Mouse (Mus musculus) limb, embryonic 11.5 days (tissue): ENCODE measurements around the gene Lyg2. TPM values are rescaled to one million over a fixed set of nuclear protein-coding genes. Genes with fewer than 3 reads are reported as not detected.

ENCODE experiments used
- ATAC-seq: fragments of 200-750 bp; cut with Nextera tagmentation; 2 replicates; pipeline ENCODE4 v1.8.0; 2017; ENCODE audit warnings: low read depth; ENCODE audit not compliant: insufficient number of reproducible peaks, low FRiP score, low TSS enrichment
- DNase-seq: peaks from one replicate; pipeline ENCODE4 v3.0.0-alpha.2; 2015; ENCODE audit warnings: low spot score
- H3K27ac ChIP-seq: fragments of 300-500 bp; sonication (generic); replicated peaks from 2 replicates; pipeline ENCODE4 v1.5.1; 2014; ENCODE audit warnings: low read depth, mild to moderate bottlenecking, low read length
- H3K27me3 ChIP-seq: fragments of 300-500 bp; sonication (generic); 2 replicates; pipeline ENCODE4 v1.6.1; 2014; ENCODE audit warnings: mild to moderate bottlenecking, low read length, mixed read lengths; ENCODE audit not compliant: control insufficient read depth, insufficient read depth
- H3K36me3 ChIP-seq: fragments of 300-500 bp; sonication (generic); 2 replicates; pipeline ENCODE4 v1.6.1; 2014; ENCODE audit warnings: mild to moderate bottlenecking, low read length, moderate library complexity, mixed read lengths; ENCODE audit not compliant: control insufficient read depth, insufficient read depth
- H3K4me1 ChIP-seq: fragments of 300-500 bp; sonication (generic); 2 replicates; pipeline ENCODE4 v1.6.1; 2014; ENCODE audit warnings: low read length, mixed read lengths; ENCODE audit not compliant: control insufficient read depth, insufficient read depth
- H3K4me2 ChIP-seq: fragments of 300-500 bp; sonication (generic); 2 replicates; pipeline ENCODE4 v1.6.1; 2014; ENCODE audit warnings: low read depth, mild to moderate bottlenecking, moderate library complexity; ENCODE audit not compliant: severe bottlenecking
- H3K4me3 ChIP-seq: fragments of 300-500 bp; sonication (generic); 2 replicates; pipeline ENCODE4 v1.5.1; 2014; ENCODE audit warnings: low read depth, low read length
- H3K9ac ChIP-seq: fragments of 300-500 bp; sonication (generic); 2 replicates; pipeline ENCODE4 v1.6.1; 2014; ENCODE audit warnings: mild to moderate bottlenecking, low read length
- H3K9me3 ChIP-seq: fragments of 300-500 bp; sonication (generic); 2 replicates; pipeline ENCODE4 v1.6.1; 2016; ENCODE audit warnings: low read length; ENCODE audit not compliant: control insufficient read depth
- WGBS: fragments of 180-500 bp; shearing (Covaris S2); extraction: QIAGEN DNeasy Blood & Tissue Kit; methylation state at CpG from one replicate; pipeline ENCODE4 v1.1.7; 2014; 5-methylcytosine and 5-hydroxymethylcytosine counted together
- polyA plus RNA-seq: library from polyadenylated mRNA; unstranded; fragments of >200 nt; fragmentation: Nextera tagmentation; extraction: Ambion mirVana; gene quantifications from 2 replicates; pipeline ENCODE4 v1.2.1, GENCODE M21; 2014

The Lyg2 gene
- polyA plus RNA-seq, 1 experiment from 2014 or later = not detected

DNA sequence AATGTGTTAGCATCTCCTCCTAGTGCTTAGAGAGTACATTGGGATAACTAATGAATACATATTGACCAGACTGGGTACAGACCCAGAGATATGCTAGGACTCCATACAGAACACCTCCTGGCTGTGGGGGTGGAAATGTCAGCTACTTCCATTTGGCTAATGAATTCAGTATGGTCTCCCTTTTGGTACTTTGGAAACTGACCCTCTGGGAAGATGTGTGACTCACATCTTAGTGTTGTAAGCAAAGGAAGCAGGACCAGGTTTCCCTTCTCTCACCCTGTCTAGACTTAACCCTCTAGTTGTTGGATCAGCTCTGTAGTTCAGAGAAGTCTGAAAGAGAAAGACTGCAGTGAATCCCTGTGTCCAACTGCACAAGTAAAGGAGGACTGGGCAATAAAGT, 21.7 kb downstream of the Lyg2 start:
- peaks cover 14% of the 10 kb centered on the region for H3K36me3 ChIP-seq
- DNase-seq = no peak
- H3K4me1 ChIP-seq = peaks cover 3% of the 10 kb centered on the region
- no peak overlapping the region for H3K9ac ChIP-seq
- H3K9me3 ChIP-seq = no peaks in the 10 kb centered on the region
- H3K4me3 ChIP-seq = no peak overlapping the region
- no peaks in the 10 kb centered on the region for H3K27me3 ChIP-seq
- no peak overlapping the region for H3K4me2 ChIP-seq
- no peak overlapping the region for H3K27ac ChIP-seq
- ATAC-seq = no peak

DNA sequence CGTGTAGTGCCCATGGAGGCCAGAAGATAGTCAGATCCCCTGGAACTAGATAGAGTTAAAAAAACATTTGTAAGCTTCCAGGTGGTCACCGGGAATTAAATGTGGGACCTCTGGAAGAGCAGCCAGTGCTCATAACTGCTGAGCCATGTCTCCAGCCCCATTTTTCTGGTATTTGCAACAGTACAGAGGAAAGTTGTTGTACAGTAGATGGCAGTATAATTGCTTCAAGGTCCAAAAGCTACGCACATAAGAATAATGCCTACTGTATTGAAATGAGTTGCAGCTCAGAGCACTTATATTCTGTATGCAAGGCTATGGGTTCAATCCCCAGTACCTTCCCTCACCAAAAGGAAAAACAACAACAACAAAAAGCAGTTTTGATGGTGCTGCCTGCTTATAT, 24.9 kb downstream of the Lyg2 start:
- Histone ChIP-seq H3K9ac (no peak overlapping the region), H3K36me3 (0 out of 2 replicates have a peak, but pooled peaks cover 2% of the 10 kb centered on the region), H3K27ac (no peak overlapping the region), H3K9me3 (no peaks in the 10 kb centered on the region), H3K4me1 (peaks cover 8% of the 10 kb centered on the region), H3K4me3 (no peak overlapping the region), H3K27me3 (no peaks in the 10 kb centered on the region), H3K4me2 (peak overlapping the region; percentile 62)
- WGBS = 83% methylated on average over 3 of the region's 3 CpGs
- ATAC-seq = no peak
- no peak for DNase-seq

DNA sequence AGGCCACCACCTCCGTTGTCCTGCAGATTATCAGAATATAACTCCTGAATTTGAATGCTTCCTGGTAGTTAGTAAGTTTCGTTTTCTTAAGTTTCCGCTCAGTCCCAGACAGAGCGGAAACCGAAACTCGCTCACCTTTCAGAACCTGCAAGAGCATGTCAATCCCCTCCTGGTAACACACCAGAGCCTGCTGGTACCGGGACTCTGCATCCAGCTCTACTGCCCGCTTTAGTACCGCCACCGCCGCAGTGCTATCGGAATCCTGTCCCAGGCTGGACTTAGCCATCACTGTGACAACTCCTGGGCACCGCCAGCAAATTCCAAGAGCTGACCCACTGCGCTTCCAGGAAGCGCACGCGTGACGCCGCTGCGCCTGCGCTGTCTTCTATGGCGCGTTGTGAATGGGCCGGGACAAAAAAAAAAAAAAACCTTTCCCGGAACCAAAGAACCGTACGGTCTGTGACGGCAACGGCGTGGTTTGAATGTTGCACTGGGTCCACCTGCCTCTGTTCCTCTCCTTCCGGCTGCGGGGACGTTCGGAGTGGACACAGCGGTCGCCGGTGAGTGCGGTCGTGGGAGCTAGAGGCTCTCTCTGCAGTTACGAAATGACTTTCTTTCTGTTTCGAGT, 26.2 kb downstream of the Lyg2 start, which contains the start of the genes Mitd1 and Mrpl30:
TSS of gene Mitd1 (minus strand) at position 387 of the 628 bp plus-strand sequence.
TSS of gene Mrpl30 (plus strand) at position 453 of the 628 bp plus-strand sequence.
- Histone ChIP-seq H3K27me3 (no peaks in the 10 kb centered on the region), H3K9me3 (no peaks in the 10 kb centered on the region), H3K36me3 (no peaks in the 10 kb centered on the region), H3K4me3 (peak within 1 kb of the TSS; percentile 46), H3K9ac (peak within 1 kb of the TSS; percentile 44), H3K4me2 (peak within 1 kb of the TSS; percentile 62), H3K27ac (no peak within 1 kb of the TSS), H3K4me1 (peaks cover 8% of the 10 kb centered on the region)
- WGBS = under 1% methylated on average over 41 of the region's 41 CpGs
- peak; percentile 93 for DNase-seq
- peak; percentile 88 for ATAC-seq

DNA sequence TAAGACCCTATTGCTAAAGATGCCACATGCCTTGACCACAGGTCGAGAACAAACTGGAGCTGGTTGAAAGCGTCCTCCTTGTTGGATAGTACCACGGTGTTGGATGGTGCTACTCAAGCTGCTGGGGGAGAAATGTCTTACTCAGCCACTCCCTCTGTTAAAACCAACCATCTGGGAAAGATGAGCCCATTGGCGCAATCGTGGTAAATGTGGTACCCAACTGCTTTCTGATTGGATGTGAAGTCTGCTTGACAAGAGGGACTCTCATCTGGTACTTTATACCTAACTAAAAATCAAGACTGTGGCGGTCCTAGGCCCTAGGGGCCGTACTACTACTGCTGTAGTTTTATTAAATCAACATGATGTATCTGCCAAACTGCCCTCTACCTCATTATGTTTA, 27.1 kb downstream of the Lyg2 start:
- Histone ChIP-seq H3K4me1 (peaks cover 8% of the 10 kb centered on the region), H3K9ac (no peak overlapping the region), H3K27ac (no peak overlapping the region), H3K4me3 (peak overlapping the region; percentile 46), H3K36me3 (no peaks in the 10 kb centered on the region), H3K9me3 (no peaks in the 10 kb centered on the region), H3K4me2 (peak overlapping the region; percentile 46), H3K27me3 (no peaks in the 10 kb centered on the region)
- WGBS = 76% methylated on average over 7 of the region's 7 CpGs
- no peak for DNase-seq
- no peak for ATAC-seq

- ATAC-seq (no peak), DNase-seq (no peak)
- H3K4me2 ChIP-seq = no peak overlapping the region
- H3K4me1 ChIP-seq = peaks cover 4% of the 10 kb centered on the region
- H3K9me3 ChIP-seq = no peaks in the 10 kb centered on the region
- no peak overlapping the region for H3K9ac ChIP-seq
- peaks cover 2% of the 10 kb centered on the region for H3K36me3 ChIP-seq
- no peaks in the 10 kb centered on the region for H3K27me3 ChIP-seq
- no peak overlapping the region for H3K4me3 ChIP-seq
- no peak overlapping the region for H3K27ac ChIP-seq
- 74% methylated on average over 4 of the region's 4 CpGs for WGBS
Observed at GRCm38 (mm10) chr1:37884451-37884850, 31.8 kb downstream of the Lyg2 start.

DNA sequence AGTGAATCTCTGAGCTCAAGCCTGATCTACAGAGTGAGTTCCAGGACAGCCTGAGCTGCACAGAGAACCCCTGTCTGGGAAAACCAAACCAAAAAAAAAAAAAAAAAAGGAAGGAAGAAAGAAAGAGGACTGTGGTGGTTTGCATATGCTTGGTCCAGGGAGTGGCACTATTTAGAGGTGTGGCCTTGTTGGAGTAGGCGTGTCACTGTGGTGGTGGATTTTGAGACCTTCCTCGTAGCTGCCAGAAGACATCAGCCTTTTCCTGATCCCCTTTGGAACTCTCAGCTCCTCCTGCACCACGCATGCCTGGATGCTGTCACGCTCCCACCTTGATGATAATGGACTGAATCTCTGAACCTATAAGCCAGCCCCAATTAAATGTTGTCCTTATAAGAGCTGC, 32.9 kb downstream of the Lyg2 start:
- Histone ChIP-seq H3K27ac (no peak overlapping the region), H3K4me1 (no peaks in the 10 kb centered on the region), H3K4me2 (no peak overlapping the region), H3K27me3 (no peaks in the 10 kb centered on the region), H3K4me3 (no peak overlapping the region), H3K9me3 (no peaks in the 10 kb centered on the region), H3K9ac (no peak overlapping the region), H3K36me3 (peaks cover 8% of the 10 kb centered on the region)
- WGBS = 86% methylated on average over 4 of the region's 4 CpGs
- DNase-seq = no peak
- ATAC-seq = no peak

DNA sequence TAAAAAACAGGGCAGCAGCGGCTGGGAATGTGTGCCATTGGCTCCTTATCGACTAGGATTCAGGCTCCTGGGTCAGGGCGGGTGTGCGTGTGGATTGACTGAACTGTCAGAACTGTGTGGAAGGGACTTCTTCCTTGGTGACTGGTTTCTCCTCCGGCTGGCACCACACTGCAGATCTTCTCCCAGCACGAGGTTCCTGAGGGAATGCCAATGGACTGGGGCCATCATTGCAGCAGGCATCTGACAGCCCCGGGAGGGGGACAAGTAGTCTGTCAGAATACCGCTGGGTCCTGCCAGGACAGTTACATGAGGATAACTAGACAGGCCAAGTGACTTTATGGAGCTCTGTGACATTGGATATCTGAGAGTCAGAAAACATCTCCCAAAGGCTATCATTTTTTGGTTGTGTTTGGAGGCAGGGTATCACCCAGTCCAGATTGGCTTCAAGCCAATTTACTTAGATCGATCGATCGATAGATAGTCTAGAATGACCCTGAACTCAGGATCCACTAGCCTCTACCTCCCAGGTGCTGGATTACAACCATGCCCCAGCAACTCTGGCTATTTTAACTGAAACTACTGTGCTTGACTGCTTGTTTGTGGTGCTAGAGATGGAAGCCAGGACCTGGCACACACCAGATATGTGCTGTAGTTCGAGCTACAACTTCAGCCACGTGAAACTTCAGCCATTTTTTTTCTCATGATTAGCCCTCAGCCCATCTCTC, 38.4 kb downstream of the Lyg2 start:
- DNase-seq (no peak), ATAC-seq (no peak)
- peaks cover 16% of the 10 kb centered on the region; the same call in 1 of the 2 replicates for H3K36me3 ChIP-seq
- H3K9ac ChIP-seq = no peak overlapping the region
- no peaks in the 10 kb centered on the region for H3K4me1 ChIP-seq
- no peak overlapping the region for H3K4me3 ChIP-seq
- 96% methylated on average over 13 of the region's 13 CpGs for WGBS
- no peaks in the 10 kb centered on the region for H3K27me3 ChIP-seq
- H3K27ac ChIP-seq = no peak overlapping the region
- no peak overlapping the region for H3K4me2 ChIP-seq
- H3K9me3 ChIP-seq = no peaks in the 10 kb centered on the region; the same call in 1 of the 2 replicates

DNA sequence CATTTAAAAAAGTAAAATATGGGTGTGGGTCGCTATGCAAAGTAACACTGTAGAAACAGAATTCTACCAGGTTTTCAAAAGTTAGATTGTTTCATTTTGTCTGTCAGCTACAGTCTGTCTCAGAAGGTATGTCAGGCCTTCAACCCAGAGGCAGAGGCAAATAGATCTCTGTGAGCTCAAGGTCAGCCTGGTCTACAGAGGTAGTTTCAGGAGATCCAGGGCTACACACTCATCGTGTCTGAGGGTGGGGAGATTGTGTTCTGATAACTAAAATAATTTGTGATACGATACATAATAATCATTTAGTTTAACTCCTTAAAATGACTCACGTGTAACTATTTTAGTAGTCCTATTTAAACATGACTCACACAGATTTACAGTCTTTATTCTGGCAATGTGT, 43.1 kb downstream of the Lyg2 start:
- H3K4me1 ChIP-seq = no peaks in the 10 kb centered on the region
- DNase-seq = no peak
- H3K27ac ChIP-seq = no peak overlapping the region
- H3K9me3 ChIP-seq = no peaks in the 10 kb centered on the region; the same call in 1 of the 2 replicates
- no peak for ATAC-seq
- H3K36me3 ChIP-seq = peaks cover 10% of the 10 kb centered on the region; the same call in 1 of the 2 replicates
- no peaks in the 10 kb centered on the region for H3K27me3 ChIP-seq
- no peak overlapping the region for H3K4me3 ChIP-seq
- 88% methylated on average over 4 of the region's 4 CpGs for WGBS
- H3K4me2 ChIP-seq = no peak overlapping the region
- no peak overlapping the region for H3K9ac ChIP-seq
